Mouse (Mus musculus) layer of hippocampus, adult 2 months (tissue): ENCODE measurements around the gene Gm7075. TPM values are rescaled to one million over a fixed set of nuclear protein-coding genes. Genes with fewer than 3 reads are reported as not detected.
"Not testable (repeated sequence)": the region's sequence is repeated elsewhere in the genome, so short reads cannot be mapped to it uniquely, and the experiment has no call there.

Source experiments
- DNase-seq, 2 experiments: peaks; one replicate each; pipeline ENCODE4 v3.0.0; 2022; ENCODE audit warnings: low spot score in 2 of 2
- H3K27ac ChIP-seq: fragments of 200-600 bp; 2 replicates; pipeline ENCODE4 v1.8.1; 2022
- H3K4me3 ChIP-seq: fragments of 200-600 bp; 2 replicates; pipeline ENCODE4 v1.8.1; 2022; ENCODE audit warnings: mild to moderate bottlenecking
- CTCF ChIP-seq: fragments of 200-600 bp; conservative IDR thresholded peaks from 2 replicates; pipeline ENCODE4 v1.8.1; 2022; ENCODE audit warnings: antibody characterized with exemption, mild to moderate bottlenecking, moderate library complexity
- total RNA-seq, 2 experiments: library from RNA; stranded (reverse); gene quantifications; 2 replicates each; pipeline ENCODE4 v1.2.3; 2021

The Gm7075 gene
- total RNA-seq, 2 experiments from 2014 or later = not detected

- DNase-seq = peak; percentile 86 to 91
- no peak for TF ChIP-seq CTCF
- H3K27ac ChIP-seq = peak within 1 kb of the TSS; percentile 63
- H3K4me3 ChIP-seq = peak within 1 kb of the TSS; percentile 97
Measured at GRCm38 (mm10) chr10:63429785-63430305, 8.3 kb upstream of the Gm7075 start, which contains the start of gene Ctnna3. TSS of gene Ctnna3 (plus strand) at chr10:63430098.

GRCm38 (mm10) chr10:63429380-63429779, 7.8 kb upstream of the Gm7075 start:
- peak; percentile 97 to 100 for DNase-seq
- peak overlapping the region; percentile 63 for H3K27ac ChIP-seq
- H3K4me3 ChIP-seq = peak overlapping the region; percentile 97
- no peak for TF ChIP-seq CTCF

- Histone ChIP-seq H3K27ac (no peak overlapping the region), H3K4me3 (peak overlapping the region; percentile 97)
- no peak for TF ChIP-seq CTCF
- DNase-seq = no peak
Measured at GRCm38 (mm10) chr10:63429023-63429340, 7.4 kb upstream of the Gm7075 start.

GRCm38 (mm10) chr10:63428243-63429022, 6.8 kb upstream of the Gm7075 start:
- TF ChIP-seq CTCF = peak; percentile 17; the same call in 1 of the 2 replicates
- no peak overlapping the region for H3K27ac ChIP-seq
- peak overlapping the region; percentile 97 for H3K4me3 ChIP-seq
- peak; percentile 21 to 31 for DNase-seq

- DNase-seq = no peak
- Histone ChIP-seq H3K27ac (no peak overlapping the region), H3K4me3 (no peak overlapping the region)
- no peak for TF ChIP-seq CTCF
Measured at GRCm38 (mm10) chr10:63427146-63427545, 5.6 kb upstream of the Gm7075 start.

GRCm38 (mm10) chr10:63424475-63424814, 2.9 kb upstream of the Gm7075 start:
- DNase-seq = peak; percentile 25 to 42
- peak; percentile 76 for TF ChIP-seq CTCF
- no peak overlapping the region for H3K4me3 ChIP-seq
- H3K27ac ChIP-seq = no peak overlapping the region

DNA sequence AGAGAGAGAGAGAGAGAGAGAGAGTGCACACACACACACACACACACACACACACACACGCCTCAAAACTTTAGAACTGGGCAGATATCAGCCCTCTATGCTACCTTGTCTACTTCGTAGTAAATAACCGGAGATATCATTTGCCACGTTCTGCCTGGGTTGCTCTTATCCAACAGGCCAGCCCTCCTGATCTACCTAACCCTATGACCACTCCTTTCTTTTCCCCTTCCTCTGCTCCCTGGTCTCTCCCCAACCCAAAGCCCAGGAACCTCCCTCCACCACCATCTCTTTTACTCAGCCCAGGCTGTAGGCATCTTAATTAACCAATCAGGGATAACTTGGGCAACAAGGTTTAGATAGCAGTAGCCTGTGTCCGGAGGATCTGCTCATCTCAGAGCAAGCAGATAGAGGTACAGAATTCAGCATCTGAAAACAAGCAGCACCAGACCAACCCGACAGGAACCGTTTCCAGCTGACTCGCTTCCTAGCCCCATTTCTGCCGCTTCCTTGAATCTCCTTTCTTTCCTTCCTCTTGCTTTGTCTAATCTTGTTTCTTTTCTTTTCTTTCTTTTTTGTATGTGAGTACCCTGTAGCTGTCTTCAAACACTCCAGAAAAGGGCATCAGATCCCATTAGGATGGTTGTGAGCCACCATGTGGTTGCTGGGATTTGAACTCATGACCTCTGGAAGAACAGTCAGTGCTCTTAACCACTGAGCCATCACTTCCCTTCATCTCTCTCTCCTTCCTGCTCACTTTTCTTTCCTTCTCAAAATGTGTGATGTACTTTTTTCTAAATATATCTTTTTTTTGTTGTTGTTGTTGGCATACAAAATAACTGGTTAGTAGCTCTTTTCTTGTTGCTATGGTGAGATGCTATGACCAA, 2.2 kb upstream of the Gm7075 start:
- DNase-seq = no peak
- Histone ChIP-seq H3K27ac (no peak overlapping the region), H3K4me3 (no peak overlapping the region)
- no peak for TF ChIP-seq CTCF

- Histone ChIP-seq H3K27ac (no peak overlapping the region), H3K4me3 (no peak overlapping the region)
- TF ChIP-seq CTCF = no peak
- DNase-seq = no peak
Measured at GRCm38 (mm10) chr10:63422736-63422992, 1.1 kb upstream of the Gm7075 start.

- no peak for TF ChIP-seq CTCF
- no peak overlapping the region for H3K27ac ChIP-seq
- DNase-seq = no peak
- no peak overlapping the region for H3K4me3 ChIP-seq
Measured at GRCm38 (mm10) chr10:63417061-63417460, 4.5 kb downstream of the Gm7075 start.

- TF ChIP-seq CTCF = no peak
- H3K27ac ChIP-seq = no peak overlapping the region
- H3K4me3 ChIP-seq = no peak overlapping the region
- DNase-seq = no peak
Measured at GRCm38 (mm10) chr10:63415850-63416249, 5.7 kb downstream of the Gm7075 start.

DNA sequence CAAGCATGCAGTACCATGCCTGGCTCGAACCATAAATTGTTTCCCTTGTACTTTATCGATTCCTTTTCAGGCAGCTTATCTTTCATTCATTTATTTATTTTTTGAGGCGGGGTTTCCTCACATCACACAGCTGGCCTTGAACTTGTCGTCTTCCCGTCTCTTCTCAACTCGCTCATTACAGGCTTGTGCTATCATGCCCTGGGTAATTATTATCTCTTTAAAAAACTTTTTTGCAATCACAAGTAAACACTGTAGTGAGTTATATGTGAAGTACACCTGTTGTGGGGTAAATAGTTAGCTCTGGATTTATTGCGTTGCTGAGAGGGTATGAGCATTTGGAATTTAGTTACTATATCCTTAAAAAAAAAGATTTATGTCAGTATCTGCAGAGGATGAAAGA, 6.3 kb downstream of the Gm7075 start:
- no peak overlapping the region for H3K27ac ChIP-seq
- DNase-seq = no peak
- TF ChIP-seq CTCF = no peak
- H3K4me3 ChIP-seq = no peak overlapping the region

DNA sequence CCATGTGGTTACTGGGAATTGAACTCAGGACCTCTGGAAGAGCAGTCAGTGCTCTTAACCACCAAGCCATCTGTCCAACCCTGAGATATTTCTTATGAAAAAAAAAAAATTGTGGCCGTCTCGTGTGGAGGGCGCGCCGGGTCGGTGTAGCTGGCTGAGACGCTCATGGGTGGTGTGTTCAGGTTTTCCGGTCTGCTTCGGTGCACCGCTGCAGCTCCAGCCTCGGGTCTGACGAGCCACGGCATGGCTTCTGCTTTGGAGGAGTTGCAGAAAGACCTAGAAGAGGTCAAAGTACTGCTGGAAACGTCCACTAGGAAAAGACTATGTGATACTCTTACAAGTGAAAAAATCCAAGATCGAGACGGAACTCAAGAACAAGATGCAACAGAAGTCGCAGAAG, 8.8 kb downstream of the Gm7075 start:
- Histone ChIP-seq H3K4me3 (no peak overlapping the region), H3K27ac (no peak overlapping the region)
- DNase-seq = no peak
- no peak for TF ChIP-seq CTCF

GRCm38 (mm10) chr10:63411674-63412073, 9.9 kb downstream of the Gm7075 start:
- not testable (repeated sequence) for H3K27ac ChIP-seq, DNase-seq, H3K4me3 ChIP-seq
